Mouse (Mus musculus) layer of hippocampus, adult 2 months (tissue): Measurements from ENCODE around the gene Ppard. TPM values are rescaled to one million over a fixed set of nuclear protein-coding genes. Genes with fewer than 3 reads are reported as not detected.
"Not testable (repeated sequence)": the region's sequence is repeated elsewhere in the genome, so short reads cannot be mapped to it uniquely, and the experiment has no call there.

Experiments
- DNase-seq, 2 experiments: peaks; one replicate each; pipeline ENCODE4 v3.0.0; 2022; ENCODE audit warnings: low spot score in 2 of 2
- H3K27ac ChIP-seq: fragments of 200-600 bp; 2 replicates; pipeline ENCODE4 v1.8.1; 2022
- H3K4me3 ChIP-seq: fragments of 200-600 bp; 2 replicates; pipeline ENCODE4 v1.8.1; 2022; ENCODE audit warnings: mild to moderate bottlenecking
- CTCF ChIP-seq: fragments of 200-600 bp; conservative IDR thresholded peaks from 2 replicates; pipeline ENCODE4 v1.8.1; 2022; ENCODE audit warnings: antibody characterized with exemption, mild to moderate bottlenecking, moderate library complexity
- total RNA-seq, 2 experiments: library from RNA; stranded (reverse); gene quantifications; 2 replicates each; pipeline ENCODE4 v1.2.3; 2021

Ppard gene
- total RNA-seq, 2 experiments from 2014 or later, result 22.1 to 23.0 TPM

DNA sequence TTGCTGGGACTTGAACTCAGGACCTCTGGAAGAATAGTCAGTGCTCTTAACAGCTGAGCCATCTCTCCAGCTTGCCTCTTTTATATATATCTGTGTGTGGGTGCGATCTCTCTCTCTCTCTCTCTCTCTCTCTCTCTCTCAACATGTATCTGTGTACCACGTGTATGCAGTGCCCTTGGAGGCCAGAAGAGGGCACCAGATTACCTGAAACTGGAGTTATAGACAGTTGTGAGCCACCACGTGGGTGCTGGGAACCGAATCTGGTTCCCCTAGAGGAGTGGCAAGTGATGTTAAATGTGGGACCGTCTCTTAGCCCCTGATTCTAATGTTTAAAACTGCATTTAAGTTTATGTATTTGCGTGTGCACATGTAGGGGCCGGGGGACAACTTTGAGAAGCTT is 91.9 kb downstream of the Ppard start:
- not testable (repeated sequence) for H3K4me3 ChIP-seq, DNase-seq, H3K27ac ChIP-seq
- TF ChIP-seq CTCF, result peak; percentile 41

DNA sequence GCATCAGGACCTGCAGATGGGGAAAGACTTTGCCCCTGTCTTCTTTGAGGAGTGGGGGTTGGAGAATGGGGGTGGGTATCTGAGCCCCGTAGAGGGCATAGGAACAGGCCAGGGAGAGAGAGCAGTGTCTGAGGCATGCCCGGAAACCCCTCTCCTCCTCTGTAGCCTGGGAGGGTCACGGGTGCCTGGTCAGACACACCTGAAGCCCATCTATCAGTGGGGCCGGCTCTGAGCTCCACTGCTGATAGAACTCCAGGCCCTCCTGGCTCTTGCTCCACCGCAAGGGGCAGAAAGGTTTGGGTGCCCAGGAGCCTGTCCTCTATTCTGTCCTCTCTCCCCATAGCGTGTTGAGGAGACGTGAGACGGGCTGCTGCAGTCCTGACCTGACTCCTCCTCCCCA is 93.3 kb downstream of the Ppard start:
- H3K4me3 ChIP-seq, result no peak overlapping the region
- no peak for TF ChIP-seq CTCF
- no peak overlapping the region for H3K27ac ChIP-seq
- DNase-seq, result no peak

DNA sequence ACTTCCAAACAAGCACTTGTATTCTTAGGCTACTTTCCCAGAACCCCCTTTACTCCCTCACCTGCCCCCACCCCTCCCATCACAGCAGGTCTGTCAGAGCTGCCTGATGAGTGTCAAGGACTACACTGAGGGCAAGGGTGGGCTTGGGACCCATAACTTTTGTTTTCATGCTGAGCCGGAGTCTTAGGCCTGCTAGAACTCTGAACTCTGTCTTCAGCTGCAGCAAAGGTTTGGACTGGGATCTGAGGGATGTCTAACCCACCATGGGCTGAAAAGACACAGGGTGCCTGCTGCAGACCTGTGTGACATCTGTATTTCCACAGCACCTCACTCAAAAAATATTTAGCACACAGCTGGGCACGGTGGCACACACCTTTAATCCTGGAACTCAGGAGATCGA is 94.5 kb downstream of the Ppard start:
- DNase-seq, result no peak
- no peak for TF ChIP-seq CTCF
- peak overlapping the region; percentile 96 for H3K27ac ChIP-seq
- H3K4me3 ChIP-seq, result no peak overlapping the region

- TF ChIP-seq CTCF, result no peak
- Histone ChIP-seq H3K27ac (peak overlapping the region; percentile 96), H3K4me3 (peak overlapping the region; percentile 89)
- DNase-seq, result peak; percentile 48 to 50
Observed at GRCm38 (mm10) chr17:28327673-28328325, 95.3 kb downstream of the Ppard start.

DNA sequence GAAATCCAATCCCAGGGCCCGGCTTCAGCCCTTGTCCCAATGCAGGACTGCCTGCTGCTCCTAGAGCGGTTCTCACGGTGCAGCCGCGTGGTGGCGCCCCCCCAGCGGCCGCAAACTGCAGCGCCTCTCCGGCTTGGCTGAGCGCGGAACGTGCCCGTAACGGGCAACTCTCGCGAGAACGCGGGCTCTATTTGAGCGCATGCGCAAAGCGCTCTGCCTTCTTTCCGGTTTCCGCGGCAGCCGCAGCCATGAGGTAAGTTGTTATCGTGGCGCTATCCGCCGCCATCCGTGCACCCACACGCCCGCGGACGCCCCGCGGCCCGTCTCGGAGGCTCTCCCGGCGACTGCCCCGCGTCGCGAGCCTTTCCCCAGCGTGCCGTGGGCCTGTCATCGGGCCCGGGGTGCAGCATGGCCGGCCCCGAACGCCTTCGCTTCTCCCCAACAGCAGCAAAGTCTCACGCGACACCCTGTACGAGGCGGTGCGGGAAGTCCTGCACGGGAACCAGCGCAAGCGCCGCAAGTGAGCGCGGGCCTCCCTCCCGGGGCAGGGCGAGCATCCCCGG is 95.9 kb downstream of the Ppard start, which contains the start of gene Rpl10a:
TSS of gene Rpl10a (plus strand) at position 106 of the 563 bp plus-strand sequence.
- DNase-seq, result peak; percentile 96 to 97
- H3K4me3 ChIP-seq, result peak within 1 kb of the TSS; percentile 89
- TF ChIP-seq CTCF, result peak; percentile 97
- H3K27ac ChIP-seq, result peak within 1 kb of the TSS; percentile 96

DNA sequence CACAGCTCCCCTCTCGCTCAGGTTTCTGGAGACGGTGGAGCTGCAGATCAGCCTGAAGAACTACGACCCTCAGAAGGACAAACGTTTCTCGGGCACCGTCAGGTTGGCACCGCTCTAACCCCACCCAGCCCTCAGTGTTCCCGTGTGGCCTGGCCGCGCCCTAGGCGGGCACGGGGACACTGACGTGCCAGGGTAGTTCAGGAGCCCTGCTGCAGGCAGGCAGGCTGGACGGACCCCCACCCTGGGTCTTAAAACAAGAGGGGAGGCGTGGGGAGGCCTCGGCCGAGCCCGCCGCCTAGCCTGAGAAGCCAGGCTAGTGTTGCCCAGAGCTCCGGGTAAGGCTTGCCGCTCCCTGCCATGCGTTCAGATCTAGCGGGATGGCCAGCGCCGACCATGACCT is 96.4 kb downstream of the Ppard start:
- peak overlapping the region; percentile 89 for H3K4me3 ChIP-seq
- H3K27ac ChIP-seq, result peak overlapping the region; percentile 96
- DNase-seq, result no peak
- no peak for TF ChIP-seq CTCF

- Histone ChIP-seq H3K27ac (peak overlapping the region; percentile 96; the same call in 1 of the 2 replicates), H3K4me3 (peak overlapping the region; percentile 89)
- TF ChIP-seq CTCF, result no peak
- DNase-seq, result no peak
Observed at GRCm38 (mm10) chr17:28329503-28330231, 97.2 kb downstream of the Ppard start.

GRCm38 (mm10) chr17:28330232-28330546 is 97.7 kb downstream of the Ppard start:
- Histone ChIP-seq H3K27ac (no peak overlapping the region), H3K4me3 (no peak overlapping the region; the same call in 1 of the 2 replicates)
- TF ChIP-seq CTCF, result no peak
- DNase-seq, result no peak

DNA sequence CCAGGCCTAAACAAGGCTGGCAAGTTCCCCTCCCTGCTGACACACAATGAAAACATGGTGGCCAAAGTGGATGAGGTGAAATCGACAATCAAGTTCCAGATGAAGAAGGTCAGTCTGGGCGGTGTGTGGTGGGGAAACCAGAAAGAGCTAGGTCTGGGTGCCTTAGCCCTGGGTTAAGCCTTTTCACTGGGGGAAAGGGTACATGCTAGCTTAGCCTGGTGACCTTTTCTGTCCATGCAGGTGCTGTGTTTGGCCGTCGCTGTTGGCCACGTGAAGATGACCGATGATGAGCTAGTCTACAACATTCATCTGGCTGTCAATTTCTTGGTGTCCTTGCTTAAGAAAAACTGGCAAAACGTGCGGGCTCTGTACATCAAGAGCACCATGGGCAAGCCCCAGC is 98.1 kb downstream of the Ppard start:
- DNase-seq, H3K4me3 ChIP-seq, H3K27ac ChIP-seq: not testable (repeated sequence)

DNA sequence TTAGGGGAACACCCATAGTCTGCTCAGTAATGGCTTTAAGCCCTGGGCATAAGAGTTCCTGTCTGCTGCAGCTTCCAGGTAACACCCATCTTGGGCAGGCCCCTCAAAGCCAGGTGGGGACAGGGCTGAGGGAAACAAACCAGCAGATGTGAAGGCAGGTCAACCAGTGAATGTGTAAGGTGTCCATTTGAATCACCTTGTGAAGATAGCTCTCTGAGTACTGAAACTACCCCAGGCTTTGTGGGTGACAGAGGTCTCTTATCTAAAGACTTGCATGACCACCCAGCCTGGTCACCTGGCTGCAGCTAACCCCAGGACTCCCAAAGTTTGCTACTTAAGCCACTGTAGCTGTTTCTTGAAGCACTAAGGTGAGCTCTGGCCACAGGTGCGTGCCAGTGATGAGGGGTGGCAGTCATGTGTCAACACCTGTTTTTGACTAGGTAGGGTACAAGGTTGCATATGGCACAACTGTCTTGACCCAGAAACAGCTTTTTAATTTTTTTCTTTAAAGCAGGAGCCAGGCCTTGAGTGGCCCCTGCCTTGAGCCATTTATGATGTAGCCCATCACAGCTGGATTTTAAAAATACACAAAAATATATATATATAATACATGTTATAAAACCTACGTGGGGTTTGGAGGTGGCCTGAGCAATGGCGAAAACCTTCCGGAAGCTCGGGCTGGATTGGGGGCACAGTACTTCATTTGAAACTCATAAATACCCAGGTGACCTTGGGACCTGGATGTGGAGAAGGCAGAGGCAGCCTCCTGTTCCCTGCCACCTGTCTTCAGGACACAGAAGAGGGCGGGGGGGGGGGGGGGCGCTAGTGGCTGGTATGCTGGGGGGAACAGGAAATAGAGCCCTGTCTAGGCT is 99.0 kb downstream of the Ppard start:
- no peak for DNase-seq
- H3K27ac ChIP-seq, result no peak overlapping the region
- no peak for TF ChIP-seq CTCF
- no peak overlapping the region for H3K4me3 ChIP-seq

DNA sequence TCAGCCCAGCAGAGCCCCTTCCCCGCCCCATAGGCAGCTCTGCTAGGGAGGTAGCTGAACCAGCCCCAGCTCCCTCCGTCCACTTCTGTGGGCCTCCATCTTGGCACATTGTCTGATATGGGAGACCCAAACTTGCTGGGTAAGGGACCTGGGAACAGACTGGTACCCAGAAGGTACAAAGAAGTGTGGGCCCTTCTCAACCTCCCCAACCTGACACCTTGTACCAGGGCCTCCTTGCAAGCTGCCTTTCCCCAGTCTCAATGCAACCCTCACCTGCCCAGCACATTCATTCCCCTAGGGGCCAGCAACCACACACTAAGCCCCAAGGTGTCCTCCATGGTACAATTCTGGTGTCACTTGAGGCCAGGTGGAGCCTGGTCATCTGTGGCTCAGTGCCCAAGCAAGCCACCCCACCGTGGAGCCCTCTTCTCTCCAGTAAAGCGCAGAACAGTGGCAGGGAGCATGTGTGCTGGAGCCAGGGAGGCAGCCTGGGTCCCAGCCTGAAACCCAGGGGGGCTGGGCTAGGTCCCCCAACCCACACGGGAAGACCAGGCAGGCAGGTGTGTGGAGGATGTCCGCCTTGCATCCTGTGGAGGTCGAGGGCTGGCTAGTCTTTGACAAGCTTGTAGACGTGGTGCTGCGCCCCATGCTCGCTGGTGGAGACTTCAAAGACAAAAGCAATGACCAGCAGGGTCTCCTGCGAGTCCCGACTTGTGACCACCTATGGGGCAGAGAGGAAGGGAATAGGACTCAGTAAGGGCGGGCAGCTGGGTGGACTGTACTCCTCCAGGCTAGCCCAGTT is 99.8 kb downstream of the Ppard start:
- H3K4me3 ChIP-seq, result no peak overlapping the region
- TF ChIP-seq CTCF, result no peak
- H3K27ac ChIP-seq, result no peak overlapping the region
- no peak for DNase-seq

- TF ChIP-seq CTCF, result no peak
- Histone ChIP-seq H3K27ac (no peak overlapping the region), H3K4me3 (no peak overlapping the region)
- no peak for DNase-seq
Observed at GRCm38 (mm10) chr17:28332915-28333546, 100.5 kb downstream of the Ppard start.
